Mouse (Mus musculus): ENCODE results near the gene Myh2. TPM values are rescaled to one million over a fixed set of nuclear protein-coding genes. Genes with fewer than 3 reads are reported as not detected.

The Myh2 gene
- polyA plus RNA-seq, 1 experiment from 2014 or later = not detected

DNA sequence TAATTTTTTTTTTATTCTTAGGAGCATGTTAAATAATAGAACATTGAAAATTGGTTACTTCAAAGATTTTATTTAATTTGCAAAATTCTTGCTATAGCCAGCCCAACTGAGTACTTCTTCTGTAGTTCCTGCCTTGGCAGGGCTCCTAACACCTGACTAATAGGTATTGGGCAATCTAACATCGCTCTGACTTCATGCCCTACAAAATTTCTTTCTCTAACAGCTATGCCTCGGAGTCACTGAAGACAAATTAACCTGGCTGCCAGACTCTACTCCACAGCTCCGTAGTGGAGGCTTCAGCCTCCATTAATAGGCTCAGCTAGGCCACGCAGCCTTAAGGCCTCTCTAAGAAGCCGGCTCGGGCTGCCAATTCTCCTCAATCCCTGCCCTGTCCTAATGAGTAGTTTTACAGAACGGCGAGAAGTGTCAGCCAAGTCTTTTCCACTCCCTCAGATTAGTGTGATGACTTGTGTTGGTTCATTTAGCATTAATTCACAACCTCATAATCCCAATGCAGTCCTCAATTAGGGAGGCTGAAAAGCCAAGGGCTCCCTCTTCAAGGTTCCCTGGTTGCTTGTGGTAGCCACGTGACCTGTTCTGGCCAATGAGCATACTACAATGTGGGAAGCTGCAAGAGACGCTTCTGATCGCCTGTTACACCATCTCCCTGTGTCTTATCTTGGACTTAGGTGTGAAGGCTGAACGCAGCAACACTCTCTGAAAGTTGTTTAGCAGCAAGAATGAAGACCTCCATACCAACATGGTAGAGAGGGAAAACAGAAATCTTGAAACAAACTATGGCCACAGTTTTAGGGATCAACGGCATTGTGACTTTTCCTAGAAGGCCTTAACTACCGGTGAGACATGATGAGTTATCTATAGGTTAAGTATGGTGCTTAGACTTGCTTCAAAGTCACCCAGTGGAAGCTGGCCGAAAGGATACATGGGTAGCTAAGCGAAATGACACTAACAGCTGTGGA, 18.9 kb upstream of the Myh2 start:
- no peak overlapping the region for H3K4me3 ChIP-seq (ENCODE audit: low read length)
- 87% methylated on average over 16 of the region's 16 CpGs for WGBS
- no peaks in the 10 kb centered on the region for H3K4me1 ChIP-seq (ENCODE audit: insufficient read depth, low read length)
- H3K4me2 ChIP-seq (replicated peaks; ENCODE audit: low read depth, low read length) = no peak overlapping the region
- no peaks in the 10 kb centered on the region for H3K36me3 ChIP-seq (ENCODE audit: insufficient read depth, low read length)
- no peaks in the 10 kb centered on the region for H3K9me3 ChIP-seq (ENCODE audit: low read length)
- no peak for ATAC-seq (ENCODE audit: low FRiP score, low TSS enrichment)
- no peak overlapping the region for H3K27ac ChIP-seq (ENCODE audit: low read length)
- H3K9ac ChIP-seq (replicated peaks; ENCODE audit: low read length) = no peak overlapping the region
- H3K27me3 ChIP-seq (ENCODE audit: insufficient read depth, low read length) = no peaks in the 10 kb centered on the region

DNA sequence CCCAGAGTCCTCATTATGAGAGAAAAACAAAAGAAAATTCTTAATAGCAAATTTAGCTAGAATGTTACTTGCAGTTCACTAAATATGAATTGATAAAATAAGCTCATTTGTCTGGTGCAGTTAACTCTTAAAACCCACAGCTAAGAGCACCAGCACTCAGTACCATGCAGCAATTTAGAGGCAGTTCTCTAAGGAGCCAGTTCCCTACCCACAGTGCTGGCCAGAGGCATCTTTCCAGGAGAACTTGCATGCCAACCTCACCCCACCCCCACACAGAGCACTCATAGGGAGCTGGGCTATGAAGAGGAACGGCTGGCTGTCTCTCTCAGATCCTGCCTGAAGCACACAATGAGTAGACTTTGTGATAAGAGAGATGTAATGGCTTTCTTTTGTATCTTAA, 17.7 kb upstream of the Myh2 start:
- Histone ChIP-seq H3K9me3 (ENCODE audit: low read length) (no peaks in the 10 kb centered on the region), H3K4me2 (replicated peaks; ENCODE audit: low read depth, low read length) (no peak overlapping the region), H3K27me3 (ENCODE audit: insufficient read depth, low read length) (no peaks in the 10 kb centered on the region), H3K36me3 (ENCODE audit: insufficient read depth, low read length) (no peaks in the 10 kb centered on the region), H3K27ac (ENCODE audit: low read length) (no peak overlapping the region), H3K4me3 (ENCODE audit: low read length) (no peak overlapping the region), H3K9ac (replicated peaks; ENCODE audit: low read length) (no peak overlapping the region), H3K4me1 (ENCODE audit: insufficient read depth, low read length) (no peaks in the 10 kb centered on the region)
- WGBS = 31% methylated on average over 1 of the region's 1 CpGs
- ATAC-seq (ENCODE audit: low FRiP score, low TSS enrichment) = no peak

DNA sequence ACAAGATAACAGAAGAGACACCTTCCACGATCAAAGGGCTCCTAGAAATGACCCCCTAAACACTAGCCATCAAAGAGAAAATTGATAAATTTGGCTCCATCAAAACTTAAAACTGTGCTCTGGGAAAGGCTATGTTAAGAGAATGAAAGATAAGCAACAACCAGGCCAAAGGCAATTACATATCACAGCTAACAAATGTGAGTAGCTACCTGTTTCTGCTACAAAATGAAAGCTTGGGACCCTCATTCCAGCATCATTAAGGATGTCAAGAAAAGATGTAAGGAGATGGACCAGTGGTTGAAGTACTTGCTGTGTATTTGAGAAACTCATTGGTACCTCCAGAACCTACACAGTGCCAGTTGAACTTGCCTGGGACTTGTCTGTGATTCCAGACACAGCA, 17.0 kb upstream of the Myh2 start:
- Histone ChIP-seq H3K27ac (ENCODE audit: low read length) (no peak overlapping the region), H3K36me3 (ENCODE audit: insufficient read depth, low read length) (no peaks in the 10 kb centered on the region), H3K4me3 (ENCODE audit: low read length) (no peak overlapping the region), H3K4me2 (replicated peaks; ENCODE audit: low read depth, low read length) (no peak overlapping the region), H3K9me3 (ENCODE audit: low read length) (no peaks in the 10 kb centered on the region), H3K27me3 (ENCODE audit: insufficient read depth, low read length) (no peaks in the 10 kb centered on the region), H3K4me1 (ENCODE audit: insufficient read depth, low read length) (no peaks in the 10 kb centered on the region), H3K9ac (replicated peaks; ENCODE audit: low read length) (no peak overlapping the region)
- ATAC-seq (ENCODE audit: low FRiP score, low TSS enrichment) = no peak
- 75% methylated on average over 1 of the region's 1 CpGs for WGBS

DNA sequence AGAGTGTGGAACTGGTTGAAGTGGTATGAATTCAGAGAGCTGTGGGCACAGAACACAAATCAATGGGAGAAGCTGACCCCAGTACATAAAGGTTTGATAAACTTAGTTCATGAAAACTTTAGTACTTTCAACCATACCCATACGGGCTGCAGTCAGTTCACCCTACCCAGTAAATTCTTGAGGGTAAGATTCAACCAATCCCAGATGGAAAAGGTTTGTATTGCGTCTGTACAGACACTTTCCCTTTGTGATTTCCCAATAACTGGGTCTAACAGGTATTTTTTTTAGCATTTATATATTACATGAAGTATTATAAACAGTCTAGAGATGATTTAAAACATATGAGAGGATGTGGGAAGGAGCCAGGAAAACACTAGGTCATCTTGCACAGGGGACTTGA, 15.2 kb upstream of the Myh2 start:
- ATAC-seq (ENCODE audit: low FRiP score, low TSS enrichment) = no peak
- Histone ChIP-seq H3K36me3 (ENCODE audit: insufficient read depth, low read length) (no peaks in the 10 kb centered on the region), H3K9me3 (ENCODE audit: low read length) (no peaks in the 10 kb centered on the region), H3K27ac (ENCODE audit: low read length) (no peak overlapping the region), H3K4me3 (ENCODE audit: low read length) (no peak overlapping the region), H3K4me2 (replicated peaks; ENCODE audit: low read depth, low read length) (no peak overlapping the region), H3K4me1 (ENCODE audit: insufficient read depth, low read length) (no peaks in the 10 kb centered on the region), H3K27me3 (ENCODE audit: insufficient read depth, low read length) (no peaks in the 10 kb centered on the region), H3K9ac (replicated peaks; ENCODE audit: low read length) (no peak overlapping the region)
- WGBS = 94% methylated on average over 2 of the region's 2 CpGs

DNA sequence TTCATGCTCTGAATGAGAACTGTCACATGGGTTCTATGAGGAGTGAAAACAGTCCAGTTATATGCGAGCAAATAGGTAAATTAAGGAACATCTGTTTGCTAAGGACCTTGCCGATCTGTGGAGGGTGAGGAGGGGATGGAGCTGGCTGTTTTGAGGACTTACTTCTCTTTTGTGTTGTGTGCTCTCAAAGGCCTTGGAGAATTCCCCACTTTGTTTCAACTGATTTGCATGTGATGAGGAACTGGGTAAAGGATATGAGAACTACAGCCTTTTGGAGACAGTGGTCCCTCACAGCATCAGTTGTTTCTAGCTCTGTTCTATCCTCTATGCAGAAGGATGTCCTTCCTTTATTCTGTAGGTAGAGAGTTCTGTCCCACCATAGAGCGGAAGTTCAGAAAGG, 10.7 kb upstream of the Myh2 start:
- Histone ChIP-seq H3K36me3 (ENCODE audit: insufficient read depth, low read length) (no peaks in the 10 kb centered on the region), H3K27me3 (ENCODE audit: insufficient read depth, low read length) (no peaks in the 10 kb centered on the region), H3K9ac (replicated peaks; ENCODE audit: low read length) (no peak overlapping the region), H3K4me3 (ENCODE audit: low read length) (no peak overlapping the region), H3K9me3 (ENCODE audit: low read length) (no peaks in the 10 kb centered on the region), H3K4me1 (ENCODE audit: insufficient read depth, low read length) (no peaks in the 10 kb centered on the region), H3K4me2 (replicated peaks; ENCODE audit: low read depth, low read length) (no peak overlapping the region), H3K27ac (ENCODE audit: low read length) (no peak overlapping the region)
- WGBS = 88% methylated on average over 3 of the region's 3 CpGs
- no peak for ATAC-seq (ENCODE audit: low FRiP score, low TSS enrichment)

DNA sequence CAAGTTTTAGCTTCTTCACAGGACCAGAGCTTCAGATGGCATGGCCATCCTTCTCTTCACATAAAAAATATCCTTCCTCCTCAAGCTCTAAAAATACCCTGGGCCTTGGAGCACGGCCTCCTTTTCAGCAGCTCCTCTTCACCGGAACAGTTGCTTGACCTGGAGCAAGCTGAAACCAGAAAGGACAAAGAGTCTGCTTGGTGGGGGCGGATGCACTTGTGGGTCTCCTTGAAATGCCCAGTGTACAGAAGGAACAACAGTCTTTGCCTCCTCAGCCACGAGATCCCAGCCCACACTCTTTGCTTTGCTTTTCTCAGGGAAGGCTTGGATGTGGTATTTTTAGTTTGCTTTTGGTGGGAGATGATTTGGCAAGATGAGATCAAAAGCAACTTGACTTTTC, 7.1 kb upstream of the Myh2 start:
- H3K9ac ChIP-seq (replicated peaks; ENCODE audit: low read length) = no peak overlapping the region
- H3K27me3 ChIP-seq (ENCODE audit: insufficient read depth, low read length) = no peaks in the 10 kb centered on the region
- H3K4me2 ChIP-seq (replicated peaks; ENCODE audit: low read depth, low read length) = no peak overlapping the region
- H3K36me3 ChIP-seq (ENCODE audit: insufficient read depth, low read length) = no peaks in the 10 kb centered on the region
- H3K4me1 ChIP-seq (ENCODE audit: insufficient read depth, low read length) = no peaks in the 10 kb centered on the region
- H3K4me3 ChIP-seq (ENCODE audit: low read length) = no peak overlapping the region
- no peaks in the 10 kb centered on the region for H3K9me3 ChIP-seq (ENCODE audit: low read length)
- no peak overlapping the region for H3K27ac ChIP-seq (ENCODE audit: low read length)
- 74% methylated on average over 4 of the region's 4 CpGs for WGBS
- ATAC-seq (ENCODE audit: low FRiP score, low TSS enrichment) = no peak

DNA sequence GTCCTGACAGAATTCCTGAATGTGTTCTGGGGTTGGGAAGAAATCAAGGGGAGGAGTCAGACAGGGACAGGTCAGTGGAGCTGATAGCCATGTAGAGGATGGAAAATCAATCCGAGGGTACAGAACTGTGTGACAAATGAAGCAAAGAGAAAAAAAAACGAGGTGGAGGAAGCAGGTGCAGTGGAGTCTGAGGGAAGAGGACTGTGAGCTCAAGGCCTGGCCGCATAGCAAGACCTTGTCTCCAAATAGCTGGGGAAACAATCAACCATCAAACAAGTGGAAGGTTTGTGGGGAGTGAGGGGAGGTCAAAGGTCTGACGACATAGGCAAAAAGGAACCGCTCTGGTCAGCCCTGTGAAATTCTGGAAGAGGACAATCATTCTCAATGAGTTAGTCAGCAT, 6.0 kb upstream of the Myh2 start:
- Histone ChIP-seq H3K4me3 (ENCODE audit: low read length) (no peak overlapping the region), H3K36me3 (ENCODE audit: insufficient read depth, low read length) (no peaks in the 10 kb centered on the region), H3K9ac (replicated peaks; ENCODE audit: low read length) (no peak overlapping the region), H3K4me1 (ENCODE audit: insufficient read depth, low read length) (no peaks in the 10 kb centered on the region), H3K9me3 (ENCODE audit: low read length) (no peaks in the 10 kb centered on the region), H3K27ac (ENCODE audit: low read length) (no peak overlapping the region), H3K4me2 (replicated peaks; ENCODE audit: low read depth, low read length) (no peak overlapping the region), H3K27me3 (ENCODE audit: insufficient read depth, low read length) (no peaks in the 10 kb centered on the region)
- ATAC-seq (ENCODE audit: low FRiP score, low TSS enrichment) = no peak
- WGBS = 35% methylated on average over 5 of the region's 5 CpGs

DNA sequence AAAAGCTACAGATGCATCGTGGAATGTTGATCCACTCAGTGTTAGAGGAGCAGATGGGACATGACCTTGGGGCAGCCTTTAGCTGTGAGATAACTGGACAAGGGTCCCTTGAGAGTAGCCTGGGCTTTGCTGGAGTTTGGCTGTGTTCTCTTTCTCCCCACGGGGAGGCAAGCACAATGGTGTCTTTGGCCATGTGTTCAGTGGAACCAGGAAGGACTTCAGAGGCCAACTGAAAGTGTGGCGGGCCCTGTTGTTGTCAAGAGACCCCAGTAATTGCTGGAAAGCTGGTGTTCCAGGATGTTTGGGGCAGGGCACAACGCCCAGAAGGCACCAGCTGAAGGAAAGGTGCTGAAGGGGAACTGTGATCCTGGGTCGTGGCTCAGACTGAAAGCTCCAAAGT, 1.5 kb upstream of the Myh2 start:
- H3K9ac ChIP-seq (replicated peaks; ENCODE audit: low read length) = no peak overlapping the region
- no peak for ATAC-seq (ENCODE audit: low FRiP score, low TSS enrichment)
- no peaks in the 10 kb centered on the region for H3K4me1 ChIP-seq (ENCODE audit: insufficient read depth, low read length)
- no peaks in the 10 kb centered on the region for H3K36me3 ChIP-seq (ENCODE audit: insufficient read depth, low read length)
- no peaks in the 10 kb centered on the region for H3K9me3 ChIP-seq (ENCODE audit: low read length)
- WGBS = 48% methylated on average over 5 of the region's 5 CpGs
- no peak overlapping the region for H3K4me3 ChIP-seq (ENCODE audit: low read length)
- no peak overlapping the region for H3K27ac ChIP-seq (ENCODE audit: low read length)
- no peak overlapping the region for H3K4me2 ChIP-seq (replicated peaks; ENCODE audit: low read depth, low read length)
- no peaks in the 10 kb centered on the region for H3K27me3 ChIP-seq (ENCODE audit: insufficient read depth, low read length)

DNA sequence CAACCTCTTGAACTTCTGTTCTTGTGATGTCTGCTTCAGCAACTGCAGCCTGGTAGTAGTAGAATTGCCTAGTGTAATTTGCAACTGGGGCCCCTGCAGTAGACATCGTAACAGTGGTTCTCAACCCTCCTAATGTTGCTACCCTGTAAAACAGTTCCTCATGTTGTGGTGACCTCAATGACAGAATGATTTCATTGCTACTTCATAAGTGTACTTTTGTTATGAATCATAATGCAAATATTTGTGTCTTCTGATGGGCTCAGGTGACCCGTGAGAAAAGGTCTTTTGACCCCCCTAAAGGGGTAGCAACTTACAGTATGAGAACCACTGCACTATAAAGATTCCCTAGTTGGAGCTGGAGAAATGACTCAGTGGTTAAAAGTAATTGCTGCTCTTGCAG, 1.6 kb downstream of the Myh2 start:
- no peak overlapping the region for H3K4me3 ChIP-seq (ENCODE audit: low read length)
- no peaks in the 10 kb centered on the region for H3K36me3 ChIP-seq (ENCODE audit: insufficient read depth, low read length)
- no peak for ATAC-seq (ENCODE audit: low FRiP score, low TSS enrichment)
- no peak overlapping the region for H3K4me2 ChIP-seq (replicated peaks; ENCODE audit: low read depth, low read length)
- H3K27ac ChIP-seq (ENCODE audit: low read length) = no peak overlapping the region
- no peaks in the 10 kb centered on the region for H3K4me1 ChIP-seq (ENCODE audit: insufficient read depth, low read length)
- WGBS = 83% methylated on average over 2 of the region's 2 CpGs
- no peaks in the 10 kb centered on the region for H3K9me3 ChIP-seq (ENCODE audit: low read length)
- no peaks in the 10 kb centered on the region for H3K27me3 ChIP-seq (ENCODE audit: insufficient read depth, low read length)
- H3K9ac ChIP-seq (replicated peaks; ENCODE audit: low read length) = no peak overlapping the region

DNA sequence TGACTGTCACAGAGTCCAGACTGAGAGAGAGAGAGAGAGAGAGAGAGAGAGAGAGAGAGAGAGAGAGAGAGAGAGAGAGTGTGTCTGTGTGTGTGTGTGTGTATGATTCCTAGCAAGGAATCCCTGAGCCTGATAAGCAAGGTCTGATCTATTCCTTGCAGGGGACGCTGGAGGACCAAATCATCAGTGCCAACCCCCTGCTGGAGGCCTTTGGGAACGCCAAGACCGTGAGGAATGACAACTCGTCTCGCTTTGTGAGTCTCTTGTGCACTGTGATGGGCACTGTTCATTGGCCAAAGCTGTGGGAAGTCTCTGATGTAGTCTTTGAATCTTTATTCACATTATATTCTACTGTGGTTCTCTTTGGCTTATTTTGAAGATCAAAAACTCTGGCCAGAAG, 5.5 kb downstream of the Myh2 start:
- 71% methylated on average over 5 of the region's 5 CpGs for WGBS
- Histone ChIP-seq H3K27me3 (ENCODE audit: insufficient read depth, low read length) (no peaks in the 10 kb centered on the region), H3K9me3 (ENCODE audit: low read length) (no peaks in the 10 kb centered on the region), H3K4me1 (ENCODE audit: insufficient read depth, low read length) (no peaks in the 10 kb centered on the region), H3K36me3 (ENCODE audit: insufficient read depth, low read length) (no peaks in the 10 kb centered on the region), H3K4me2 (replicated peaks; ENCODE audit: low read depth, low read length) (no peak overlapping the region), H3K4me3 (ENCODE audit: low read length) (no peak overlapping the region), H3K27ac (ENCODE audit: low read length) (no peak overlapping the region), H3K9ac (replicated peaks; ENCODE audit: low read length) (no peak overlapping the region)
- no peak for ATAC-seq (ENCODE audit: low FRiP score, low TSS enrichment)
